Mouse (Mus musculus) lung, embryonic 16.5 days (tissue): Measurements from ENCODE around the gene Fgf22. TPM values are rescaled to one million over a fixed set of nuclear protein-coding genes. Genes with fewer than 3 reads are reported as not detected.

ENCODE experiments used
- ATAC-seq: fragments of 200-750 bp; cut with Nextera tagmentation; 2 replicates; pipeline ENCODE4 v1.8.0; 2017; ENCODE audit warnings: low read depth, mild to moderate bottlenecking, moderate library complexity
- H3K27ac ChIP-seq: fragments of 300-500 bp; sonication (generic); 2 replicates; pipeline ENCODE4 v1.5.1; 2014; ENCODE audit warnings: mild to moderate bottlenecking, control low read depth, low read length
- H3K27me3 ChIP-seq: fragments of 300-500 bp; sonication (generic); 2 replicates; pipeline ENCODE4 v1.6.1; 2014; ENCODE audit warnings: low read depth, low read length, mixed read lengths; ENCODE audit not compliant: control insufficient read depth, insufficient read depth
- H3K36me3 ChIP-seq: fragments of 300-500 bp; sonication (generic); 2 replicates; pipeline ENCODE4 v1.6.1; 2014; ENCODE audit warnings: low read length; ENCODE audit not compliant: control insufficient read depth, insufficient read depth
- H3K4me1 ChIP-seq: fragments of 300-500 bp; sonication (generic); replicated peaks from 2 replicates; pipeline ENCODE4 v1.6.1; 2014; ENCODE audit warnings: low read length, mixed read lengths; ENCODE audit not compliant: control insufficient read depth, insufficient read depth
- H3K4me2 ChIP-seq: fragments of 300-500 bp; sonication (generic); 2 replicates; pipeline ENCODE4 v1.6.1; 2014; ENCODE audit warnings: low read depth, low read length, control low read depth
- H3K4me3 ChIP-seq: fragments of 300-500 bp; sonication (generic); 2 replicates; pipeline ENCODE4 v1.5.1; 2014; ENCODE audit warnings: mild to moderate bottlenecking, low read length, control low read depth
- H3K9ac ChIP-seq: fragments of 300-500 bp; sonication (generic); 2 replicates; pipeline ENCODE4 v1.6.1; 2014; ENCODE audit warnings: low read length, control low read depth
- H3K9me3 ChIP-seq: fragments of 300-500 bp; sonication (generic); 2 replicates; pipeline ENCODE4 v1.6.1; 2016; ENCODE audit warnings: low read length; ENCODE audit not compliant: control insufficient read depth
- WGBS: fragments of 180-500 bp; shearing (Covaris S2); extraction: QIAGEN DNeasy Blood & Tissue Kit; methylation state at CpG from one replicate; pipeline ENCODE4 v1.1.7; 2014; 5-methylcytosine and 5-hydroxymethylcytosine counted together
- polyA plus RNA-seq: library from polyadenylated mRNA; unstranded; fragments of >200 nt; fragmentation: Nextera tagmentation; extraction: Ambion mirVana; gene quantifications from 2 replicates; pipeline ENCODE4 v1.2.1, GENCODE M21; 2015

Fgf22 gene
- polyA plus RNA-seq, 1 experiment from 2014 or later: 0.11 TPM

DNA sequence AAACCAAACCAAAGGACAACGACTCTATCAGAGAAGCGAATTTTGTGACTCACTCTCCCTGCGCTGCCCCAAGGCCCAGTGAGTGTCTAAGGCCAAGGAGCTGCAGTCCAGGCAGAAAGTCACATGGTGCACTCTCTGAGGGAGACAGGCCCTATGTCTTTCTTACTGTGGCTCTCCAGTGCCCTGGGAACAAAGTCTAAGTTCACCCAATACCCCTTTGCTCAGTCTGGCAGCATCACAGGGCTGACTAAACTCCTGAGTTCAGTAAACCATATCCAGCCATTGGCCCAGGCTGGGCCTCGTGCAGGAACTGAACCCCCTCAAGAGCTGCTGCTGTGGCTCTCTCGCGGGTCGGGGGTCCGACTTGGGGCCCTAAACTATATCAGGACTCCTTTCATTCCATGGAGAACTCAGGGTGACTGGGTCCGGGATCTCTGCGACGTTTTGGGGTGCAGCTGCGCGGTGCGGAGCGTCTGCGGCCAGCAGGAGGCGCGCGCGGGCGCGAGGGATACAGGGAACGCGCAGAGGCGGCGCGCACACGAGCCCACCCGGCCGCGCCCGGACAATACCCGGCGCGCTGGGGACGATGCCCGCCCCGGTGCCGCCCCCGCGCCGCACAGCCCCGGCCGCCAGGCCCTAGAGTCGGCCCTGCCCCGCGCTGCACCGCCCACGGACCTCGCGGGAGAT, 38.3 kb downstream of the Fgf22 start, which contains the start of gene Palm:
Palm (plus strand) TSS at position 522 of the 687 bp plus-strand sequence.
- H3K4me1 ChIP-seq: peaks cover 12% of the 10 kb centered on the region
- peak; percentile 80 for ATAC-seq
- H3K27ac ChIP-seq: peak within 1 kb of the TSS; percentile 71
- H3K9ac ChIP-seq: peak within 1 kb of the TSS; percentile 97
- no peaks in the 10 kb centered on the region for H3K9me3 ChIP-seq
- peak within 1 kb of the TSS; percentile 96 for H3K4me2 ChIP-seq
- H3K4me3 ChIP-seq: peak within 1 kb of the TSS; percentile 94
- 6% methylated on average over 40 of the region's 51 CpGs for WGBS
- no peaks in the 10 kb centered on the region for H3K27me3 ChIP-seq
- H3K36me3 ChIP-seq: no peaks in the 10 kb centered on the region

DNA sequence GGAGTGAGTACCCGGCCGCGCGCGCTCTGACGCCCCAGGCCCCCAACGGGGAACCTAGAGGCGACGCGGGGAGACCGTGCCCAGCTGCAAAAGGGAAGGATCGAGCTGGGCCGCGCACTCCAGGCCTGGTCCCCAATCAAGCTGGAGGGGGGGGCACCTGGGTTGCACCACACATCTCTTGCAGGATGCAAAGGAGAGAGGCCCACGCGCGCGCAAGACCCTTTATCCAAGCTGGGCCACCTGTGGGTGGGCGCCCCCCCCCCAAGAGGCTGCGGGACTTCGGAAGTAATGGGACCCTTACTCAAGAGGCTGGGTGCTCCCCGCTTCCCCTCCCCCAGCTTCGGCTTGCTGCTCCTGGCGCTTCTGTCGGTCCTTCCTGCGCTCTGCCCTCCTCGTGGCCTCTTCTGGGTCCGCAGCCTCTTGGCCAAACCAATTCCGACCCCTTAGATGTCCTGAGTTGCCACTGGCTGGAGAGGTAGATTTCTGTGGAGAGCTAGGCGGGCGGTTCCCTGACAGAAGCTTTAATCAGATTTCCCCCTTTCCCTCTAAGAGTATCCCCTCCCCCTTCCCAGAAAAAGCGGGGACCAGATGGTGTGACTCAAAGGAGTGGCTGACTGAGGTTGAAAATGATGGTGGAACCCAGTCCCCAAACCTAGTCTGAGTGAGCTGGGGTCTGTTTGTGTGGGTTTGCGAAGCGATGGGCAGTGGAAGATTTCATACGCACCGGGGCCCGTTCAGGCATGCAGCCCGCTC, 39.0 kb downstream of the Fgf22 start:
- peak overlapping the region; percentile 94 for H3K4me3 ChIP-seq
- ATAC-seq: peak; percentile 58
- peak overlapping the region; percentile 97 for H3K9ac ChIP-seq
- no peaks in the 10 kb centered on the region for H3K36me3 ChIP-seq
- H3K27ac ChIP-seq: peak overlapping the region; percentile 71
- WGBS: 2% methylated on average over 32 of the region's 38 CpGs
- peak overlapping the region; percentile 96 for H3K4me2 ChIP-seq
- no peaks in the 10 kb centered on the region for H3K27me3 ChIP-seq
- peaks cover 12% of the 10 kb centered on the region for H3K4me1 ChIP-seq
- H3K9me3 ChIP-seq: no peaks in the 10 kb centered on the region

DNA sequence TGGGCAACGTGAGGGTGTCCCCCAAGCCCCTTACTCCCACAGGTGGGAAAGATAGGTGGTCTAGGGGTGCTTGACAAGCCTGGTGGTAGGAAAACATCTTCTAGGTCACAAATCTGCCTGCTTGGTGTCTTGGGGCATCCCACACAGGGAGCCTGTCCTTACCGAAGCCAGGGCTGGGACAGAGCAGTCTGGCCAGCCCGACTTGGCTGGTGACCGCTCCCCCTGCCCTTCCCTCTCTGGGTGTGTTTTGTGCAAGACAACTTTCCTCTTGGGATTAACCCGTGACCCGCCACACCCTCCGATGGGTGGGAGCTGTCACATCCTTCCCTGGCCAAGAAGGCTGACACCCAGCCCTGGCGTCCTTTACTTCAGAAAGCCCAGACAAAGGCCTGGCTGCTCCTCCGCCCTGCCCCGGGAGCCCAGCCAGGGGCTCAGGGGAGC, 39.6 kb downstream of the Fgf22 start:
- H3K4me2 ChIP-seq: peak overlapping the region; percentile 96
- peak overlapping the region; percentile 71 for H3K27ac ChIP-seq
- peak overlapping the region; percentile 97 for H3K9ac ChIP-seq
- no peaks in the 10 kb centered on the region for H3K27me3 ChIP-seq
- H3K9me3 ChIP-seq: no peaks in the 10 kb centered on the region
- H3K4me1 ChIP-seq: peaks cover 12% of the 10 kb centered on the region
- H3K4me3 ChIP-seq: peak overlapping the region; percentile 94
- peak; percentile 52 for ATAC-seq
- H3K36me3 ChIP-seq: no peaks in the 10 kb centered on the region
- 12% methylated on average over 10 of the region's 10 CpGs for WGBS

DNA sequence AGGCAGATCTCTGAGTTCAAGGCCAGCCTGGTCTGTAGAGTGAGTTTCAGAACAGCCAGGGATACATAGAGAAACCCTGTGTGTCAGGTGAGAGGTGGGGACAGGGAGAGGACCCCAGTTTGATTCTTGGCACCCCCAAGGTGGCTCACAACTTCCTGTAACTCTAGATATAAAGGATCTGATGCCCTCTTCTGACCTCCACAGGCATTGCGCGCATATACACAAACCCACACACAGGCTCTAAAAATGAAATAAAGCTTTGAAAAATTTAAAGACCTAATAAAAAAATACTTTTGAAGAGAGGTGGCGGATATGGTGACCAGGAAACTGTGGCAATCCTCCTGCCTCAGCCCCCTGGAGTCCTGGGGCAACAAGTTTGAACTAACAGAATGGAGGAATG, 41.0 kb downstream of the Fgf22 start:
- Histone ChIP-seq H3K9ac (no peak overlapping the region), H3K4me2 (no peak overlapping the region), H3K4me3 (no peak overlapping the region), H3K4me1 (peaks cover 12% of the 10 kb centered on the region), H3K27me3 (no peaks in the 10 kb centered on the region), H3K27ac (no peak overlapping the region), H3K36me3 (no peaks in the 10 kb centered on the region), H3K9me3 (no peaks in the 10 kb centered on the region)
- 94% methylated on average over 3 of the region's 3 CpGs for WGBS
- no peak for ATAC-seq

DNA sequence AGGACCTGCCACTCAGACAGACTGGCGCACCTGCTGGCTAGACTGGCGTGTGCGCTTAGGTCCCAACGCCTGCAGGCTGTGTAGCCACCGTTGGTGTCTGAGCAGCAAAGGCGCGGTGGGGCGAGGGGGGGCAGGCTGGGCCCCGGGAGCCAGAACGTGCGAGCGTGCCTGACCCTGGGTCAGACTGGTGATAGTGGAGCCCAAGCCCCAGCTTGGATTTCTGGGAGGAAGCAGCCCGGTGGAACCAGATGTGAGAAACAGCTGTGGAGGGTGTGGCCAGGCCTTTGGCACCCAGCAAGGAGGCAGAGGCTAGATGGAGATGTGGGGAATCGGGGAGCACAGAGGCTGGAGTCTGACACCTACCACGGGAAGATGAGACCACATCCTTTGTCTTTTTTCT, 42.5 kb downstream of the Fgf22 start:
- Histone ChIP-seq H3K9ac (no peak overlapping the region), H3K36me3 (no peaks in the 10 kb centered on the region), H3K4me2 (no peak overlapping the region), H3K4me1 (peaks cover 17% of the 10 kb centered on the region), H3K27me3 (no peaks in the 10 kb centered on the region), H3K9me3 (no peaks in the 10 kb centered on the region), H3K4me3 (no peak overlapping the region), H3K27ac (no peak overlapping the region)
- 48% methylated on average over 15 of the region's 15 CpGs for WGBS
- ATAC-seq: no peak

DNA sequence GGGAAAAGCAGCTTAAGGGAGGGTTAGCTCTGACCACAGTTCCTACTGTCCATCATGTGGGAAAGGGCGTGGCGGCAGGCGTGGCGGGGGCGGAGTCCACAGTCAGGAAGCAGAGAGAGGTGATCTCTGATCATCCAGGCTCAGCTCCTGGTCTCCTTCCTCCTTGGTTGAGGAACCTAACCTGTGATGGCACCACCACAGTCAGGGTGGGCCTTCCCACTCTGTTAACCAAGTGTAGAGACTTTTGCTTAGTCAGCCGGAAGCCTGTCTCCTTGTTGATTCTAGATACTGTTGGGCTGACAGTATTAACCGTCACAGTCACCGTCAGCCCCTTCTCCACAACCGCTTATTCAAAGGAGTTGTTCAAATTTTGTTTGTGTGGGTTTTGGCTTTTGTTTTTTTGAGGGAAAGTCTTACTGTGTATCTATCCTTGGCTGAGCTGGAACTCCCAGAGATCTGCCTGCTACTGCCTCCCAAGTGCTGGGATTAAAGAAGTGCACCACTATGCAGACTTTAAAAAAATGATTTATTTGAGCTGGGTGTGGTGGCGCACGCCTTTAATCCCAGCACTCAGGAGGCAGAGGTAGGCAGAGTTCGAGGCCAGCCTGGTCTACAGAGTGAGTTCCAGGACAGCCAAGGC, 43.5 kb downstream of the Fgf22 start:
- Histone ChIP-seq H3K4me2 (no peak overlapping the region), H3K9ac (no peak overlapping the region), H3K4me3 (no peak overlapping the region), H3K27ac (no peak overlapping the region), H3K4me1 (peaks cover 23% of the 10 kb centered on the region), H3K36me3 (no peaks in the 10 kb centered on the region), H3K9me3 (no peaks in the 10 kb centered on the region), H3K27me3 (no peaks in the 10 kb centered on the region)
- WGBS: 89% methylated on average over 12 of the region's 12 CpGs
- ATAC-seq: no peak

DNA sequence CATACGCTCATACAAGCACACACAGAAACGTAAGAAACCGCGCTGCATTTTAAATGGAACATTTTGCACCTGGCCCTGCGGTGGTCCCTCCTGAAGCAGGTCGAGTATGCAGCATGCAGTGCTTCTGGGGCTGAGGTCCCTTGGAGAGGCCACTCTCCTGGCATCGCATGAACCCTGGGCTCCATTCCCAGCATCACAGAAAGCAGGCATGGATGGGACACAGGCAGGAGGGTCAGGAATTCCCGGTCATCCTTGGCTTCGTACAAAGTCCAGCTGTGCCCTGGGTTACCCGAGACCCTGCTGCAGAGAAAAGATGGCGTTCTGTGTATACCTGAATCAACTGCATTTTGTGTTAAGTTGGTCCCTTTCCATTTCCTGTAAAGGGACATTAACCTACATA, 45.6 kb downstream of the Fgf22 start:
- H3K27me3 ChIP-seq: no peaks in the 10 kb centered on the region
- no peaks in the 10 kb centered on the region for H3K36me3 ChIP-seq
- no peak for ATAC-seq
- no peaks in the 10 kb centered on the region for H3K9me3 ChIP-seq
- H3K4me3 ChIP-seq: no peak overlapping the region
- H3K27ac ChIP-seq: no peak overlapping the region
- H3K9ac ChIP-seq: no peak overlapping the region
- 75% methylated on average over 11 of the region's 11 CpGs for WGBS
- no peak overlapping the region for H3K4me2 ChIP-seq
- peaks cover 18% of the 10 kb centered on the region for H3K4me1 ChIP-seq

DNA sequence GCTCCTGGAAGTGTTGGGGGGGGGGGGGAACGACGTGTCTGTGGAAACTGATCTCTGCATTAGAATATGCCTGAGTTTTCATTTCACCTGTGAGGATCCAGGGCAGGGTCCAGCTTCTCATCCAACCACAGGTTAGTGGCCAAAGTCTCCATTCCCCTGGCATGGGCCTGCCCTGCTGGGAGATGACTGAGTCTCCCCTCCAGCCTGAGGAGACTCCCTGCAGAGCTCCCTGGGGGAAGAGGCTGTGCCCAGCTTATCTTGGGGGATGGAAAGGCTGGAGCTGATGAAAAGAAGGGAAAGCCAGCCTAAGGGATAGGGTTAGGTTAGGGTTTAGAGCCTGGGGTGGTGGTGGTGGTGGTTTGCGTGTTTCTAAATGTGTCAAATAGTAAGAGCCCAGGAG, 47.0 kb downstream of the Fgf22 start:
- no peak for ATAC-seq
- no peaks in the 10 kb centered on the region for H3K27me3 ChIP-seq
- H3K4me2 ChIP-seq: no peak overlapping the region
- H3K9me3 ChIP-seq: no peaks in the 10 kb centered on the region
- H3K9ac ChIP-seq: no peak overlapping the region
- no peak overlapping the region for H3K4me3 ChIP-seq
- no peaks in the 10 kb centered on the region for H3K36me3 ChIP-seq
- 43% methylated on average over 3 of the region's 3 CpGs for WGBS
- H3K27ac ChIP-seq: no peak overlapping the region
- peaks cover 19% of the 10 kb centered on the region for H3K4me1 ChIP-seq

DNA sequence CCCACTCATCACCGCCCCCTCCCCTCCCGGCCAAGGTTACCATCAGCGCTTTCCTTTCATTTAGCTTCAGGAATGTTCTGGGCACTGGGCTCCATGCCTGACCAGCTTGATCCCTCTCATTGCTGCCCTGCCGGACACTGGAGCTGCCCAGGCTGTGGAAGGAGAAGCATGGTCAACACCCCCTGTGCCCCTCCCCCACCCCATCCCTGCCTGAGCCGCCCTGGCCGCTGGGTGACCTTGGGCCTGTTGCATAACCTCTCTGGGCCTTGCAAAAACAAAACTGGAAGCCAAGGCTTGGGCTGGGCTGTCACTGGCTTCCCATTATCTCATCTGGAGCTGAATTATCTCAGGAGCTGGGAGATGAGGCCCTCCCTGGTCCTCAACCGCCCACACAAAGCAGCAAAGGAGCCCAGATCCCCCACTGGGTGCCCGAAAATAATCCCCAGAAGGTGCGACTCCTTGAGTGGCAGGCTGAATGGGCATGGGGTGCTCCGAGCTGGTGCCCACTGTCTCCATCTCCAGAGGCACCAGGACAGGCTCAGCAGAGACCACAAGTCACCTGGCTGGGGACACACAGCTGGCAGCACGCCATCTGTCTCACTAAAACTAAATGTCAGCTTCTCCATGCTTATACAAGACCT, 47.6 kb downstream of the Fgf22 start:
- Histone ChIP-seq H3K36me3 (no peaks in the 10 kb centered on the region), H3K9ac (no peak overlapping the region), H3K4me2 (no peak overlapping the region), H3K4me3 (no peak overlapping the region), H3K4me1 (peaks cover 19% of the 10 kb centered on the region), H3K27me3 (no peaks in the 10 kb centered on the region), H3K9me3 (no peaks in the 10 kb centered on the region), H3K27ac (no peak overlapping the region)
- peak; percentile 60 for ATAC-seq
- 44% methylated on average over 11 of the region's 11 CpGs for WGBS
